Mouse (Mus musculus) neural tube, embryonic 15.5 days (tissue): ENCODE measurements around the gene Dtx4. TPM values are rescaled to one million over a fixed set of nuclear protein-coding genes. Genes with fewer than 3 reads are reported as not detected.

Experiments
- ATAC-seq: fragments of 200-750 bp; cut with Nextera tagmentation; 2 replicates; pipeline ENCODE4 v1.8.0; 2017; ENCODE audit warnings: mild to moderate bottlenecking, moderate TSS enrichment, moderate library complexity; ENCODE audit not compliant: low FRiP score
- H3K27ac ChIP-seq: fragments of 300-500 bp; sonication (generic); replicated peaks from 2 replicates; pipeline ENCODE4 v1.5.1; 2015; ENCODE audit warnings: mild to moderate bottlenecking, inconsistent platforms
- H3K27me3 ChIP-seq: fragments of 300-500 bp; sonication (generic); replicated peaks from 2 replicates; pipeline ENCODE4 v1.6.1; 2015; ENCODE audit warnings: inconsistent platforms
- H3K36me3 ChIP-seq: fragments of 300-500 bp; sonication (generic); 2 replicates; pipeline ENCODE4 v1.6.1; 2015; ENCODE audit warnings: inconsistent platforms
- H3K4me1 ChIP-seq: fragments of 300-500 bp; sonication (generic); 2 replicates; pipeline ENCODE4 v1.6.1; 2015; ENCODE audit warnings: inconsistent platforms
- H3K4me2 ChIP-seq: fragments of 300-500 bp; sonication (generic); 2 replicates; pipeline ENCODE4 v1.6.1; 2015; ENCODE audit warnings: inconsistent platforms, mild to moderate bottlenecking, moderate library complexity
- H3K4me3 ChIP-seq: fragments of 300-500 bp; sonication (generic); replicated peaks from 2 replicates; pipeline ENCODE4 v1.5.1; 2015; ENCODE audit warnings: mild to moderate bottlenecking, inconsistent platforms
- H3K9ac ChIP-seq: fragments of 300-500 bp; sonication (generic); replicated peaks from 2 replicates; pipeline ENCODE4 v1.6.1; 2015; ENCODE audit warnings: mild to moderate bottlenecking, inconsistent platforms
- H3K9me3 ChIP-seq: fragments of 300-500 bp; sonication (generic); replicated peaks from 2 replicates; pipeline ENCODE4 v1.6.1; 2016; ENCODE audit warnings: inconsistent platforms
- WGBS: fragments of 180-500 bp; shearing (Covaris S2); methylation state at CpG from one replicate; pipeline ENCODE4 v1.1.7; 2015; ENCODE audit warnings: mixed read lengths; 5-methylcytosine and 5-hydroxymethylcytosine counted together
- polyA plus RNA-seq: library from polyadenylated mRNA; unstranded; fragments of >200 nt; fragmentation: Nextera tagmentation; extraction: Ambion mirVana; gene quantifications from 2 replicates; pipeline ENCODE4 v1.2.1, GENCODE M21; 2015

Gene Dtx4
- polyA plus RNA-seq, 1 experiment from 2014 or later, result 34.5 TPM

GRCm38 (mm10) chr19:12476721-12477270 is 24.5 kb downstream of the Dtx4 start:
- H3K9ac ChIP-seq, result no peak overlapping the region
- no peak overlapping the region for H3K4me2 ChIP-seq
- no peak overlapping the region for H3K4me3 ChIP-seq
- H3K36me3 ChIP-seq, result peaks cover 74% of the 10 kb centered on the region
- peaks cover 20% of the 10 kb centered on the region for H3K4me1 ChIP-seq
- H3K27ac ChIP-seq, result no peak overlapping the region
- no peaks in the 10 kb centered on the region for H3K27me3 ChIP-seq
- ATAC-seq, result no peak
- H3K9me3 ChIP-seq, result no peaks in the 10 kb centered on the region
- WGBS, result 54% methylated on average over 5 of the region's 5 CpGs

- 59% methylated on average over 15 of the region's 15 CpGs for WGBS
- peaks cover 68% of the 10 kb centered on the region for H3K36me3 ChIP-seq
Measured at GRCm38 (mm10) chr19:12475380-12476250, 25.6 kb downstream of the Dtx4 start.

GRCm38 (mm10) chr19:12473951-12474350 is 27.3 kb downstream of the Dtx4 start:
- H3K27ac ChIP-seq, result no peak overlapping the region
- H3K4me3 ChIP-seq, result no peak overlapping the region
- H3K36me3 ChIP-seq, result peaks cover 58% of the 10 kb centered on the region
- ATAC-seq, result no peak
- WGBS, result 87% methylated on average over 4 of the region's 4 CpGs
- no peak overlapping the region for H3K4me2 ChIP-seq
- no peaks in the 10 kb centered on the region for H3K27me3 ChIP-seq
- H3K9me3 ChIP-seq, result no peaks in the 10 kb centered on the region
- no peak overlapping the region for H3K9ac ChIP-seq
- peaks cover 20% of the 10 kb centered on the region for H3K4me1 ChIP-seq

More at GRCm38 (mm10) chr19:12475380-12476250, 25.6 kb downstream of the Dtx4 start:
- Histone ChIP-seq H3K27me3 (no peaks in the 10 kb centered on the region), H3K4me1 (peaks cover 20% of the 10 kb centered on the region), H3K4me2 (no peak overlapping the region), H3K27ac (peak overlapping the region; percentile 77), H3K9me3 (no peaks in the 10 kb centered on the region), H3K4me3 (no peak overlapping the region), H3K9ac (no peak overlapping the region)
- ATAC-seq, result peak; percentile 92

GRCm38 (mm10) chr19:12473201-12473641 is 28.0 kb downstream of the Dtx4 start:
- no peak overlapping the region for H3K27ac ChIP-seq
- H3K4me2 ChIP-seq, result no peak overlapping the region
- peaks cover 58% of the 10 kb centered on the region for H3K36me3 ChIP-seq
- ATAC-seq, result no peak
- 84% methylated on average over 4 of the region's 4 CpGs for WGBS
- H3K27me3 ChIP-seq, result no peaks in the 10 kb centered on the region
- H3K9ac ChIP-seq, result no peak overlapping the region
- H3K4me1 ChIP-seq, result peaks cover 16% of the 10 kb centered on the region
- H3K4me3 ChIP-seq, result no peak overlapping the region
- H3K9me3 ChIP-seq, result no peaks in the 10 kb centered on the region

- H3K36me3 ChIP-seq, result peaks cover 58% of the 10 kb centered on the region
Measured at GRCm38 (mm10) chr19:12472381-12472976, 28.8 kb downstream of the Dtx4 start.

GRCm38 (mm10) chr19:12471866-12472265 is 29.4 kb downstream of the Dtx4 start:
- ATAC-seq, result no peak

More at GRCm38 (mm10) chr19:12472381-12472976, 28.8 kb downstream of the Dtx4 start:
- WGBS, result 84% methylated on average over 5 of the region's 5 CpGs
- no peak overlapping the region for H3K4me3 ChIP-seq
- no peaks in the 10 kb centered on the region for H3K9me3 ChIP-seq
- no peak overlapping the region for H3K9ac ChIP-seq
- no peak overlapping the region for H3K4me2 ChIP-seq
- ATAC-seq, result no peak
- H3K27me3 ChIP-seq, result no peaks in the 10 kb centered on the region
- no peak overlapping the region for H3K27ac ChIP-seq
- peaks cover 16% of the 10 kb centered on the region for H3K4me1 ChIP-seq

GRCm38 (mm10) chr19:12467436-12467835 is 33.8 kb downstream of the Dtx4 start:
- H3K9ac ChIP-seq, result no peak overlapping the region
- H3K4me3 ChIP-seq, result no peak overlapping the region
- no peak overlapping the region for H3K4me2 ChIP-seq
- H3K4me1 ChIP-seq, result no peaks in the 10 kb centered on the region; the same call in 1 of the 2 replicates
- H3K27me3 ChIP-seq, result no peaks in the 10 kb centered on the region
- no peak overlapping the region for H3K27ac ChIP-seq
- no peaks in the 10 kb centered on the region for H3K9me3 ChIP-seq
- no peak for ATAC-seq
- WGBS, result 82% methylated on average over 5 of the region's 5 CpGs
- peaks cover 33% of the 10 kb centered on the region for H3K36me3 ChIP-seq

More at GRCm38 (mm10) chr19:12471866-12472265, 29.4 kb downstream of the Dtx4 start:
- Histone ChIP-seq H3K4me1 (peaks cover 12% of the 10 kb centered on the region), H3K36me3 (peaks cover 59% of the 10 kb centered on the region), H3K4me3 (no peak overlapping the region), H3K27ac (no peak overlapping the region; the same call in 1 of the 2 replicates), H3K27me3 (no peaks in the 10 kb centered on the region), H3K4me2 (no peak overlapping the region), H3K9me3 (no peaks in the 10 kb centered on the region), H3K9ac (no peak overlapping the region)
- WGBS, result 64% methylated on average over 3 of the region's 3 CpGs

GRCm38 (mm10) chr19:12466204-12466603 is 35.0 kb downstream of the Dtx4 start:
- peak; percentile 47; the same call in 1 of the 2 replicates for ATAC-seq
- Histone ChIP-seq H3K27ac (no peak overlapping the region), H3K9me3 (no peaks in the 10 kb centered on the region), H3K4me1 (no peaks in the 10 kb centered on the region; the same call in 1 of the 2 replicates), H3K4me2 (no peak overlapping the region), H3K27me3 (no peaks in the 10 kb centered on the region), H3K9ac (no peak overlapping the region), H3K36me3 (peaks cover 27% of the 10 kb centered on the region), H3K4me3 (no peak overlapping the region)
- 26% methylated on average over 7 of the region's 7 CpGs for WGBS

- no peak overlapping the region for H3K9ac ChIP-seq
- H3K4me1 ChIP-seq, result no peaks in the 10 kb centered on the region; the same call in 1 of the 2 replicates
- peaks cover 27% of the 10 kb centered on the region for H3K36me3 ChIP-seq
- H3K9me3 ChIP-seq, result no peaks in the 10 kb centered on the region
- WGBS, result 92% methylated on average over 10 of the region's 10 CpGs
- H3K4me2 ChIP-seq, result no peak overlapping the region
- no peak overlapping the region for H3K27ac ChIP-seq
- ATAC-seq, result no peak
- no peak overlapping the region for H3K4me3 ChIP-seq
- H3K27me3 ChIP-seq, result no peaks in the 10 kb centered on the region
Measured at GRCm38 (mm10) chr19:12465530-12466144, 35.6 kb downstream of the Dtx4 start.

GRCm38 (mm10) chr19:12464674-12465073 is 36.6 kb downstream of the Dtx4 start:
- 83% methylated on average over 4 of the region's 4 CpGs for WGBS
- no peak overlapping the region for H3K4me3 ChIP-seq
- ATAC-seq, result no peak
- H3K4me1 ChIP-seq, result no peaks in the 10 kb centered on the region; the same call in 1 of the 2 replicates
- H3K27ac ChIP-seq, result no peak overlapping the region; the same call in 1 of the 2 replicates
- H3K36me3 ChIP-seq, result peaks cover 27% of the 10 kb centered on the region
- no peak overlapping the region for H3K9ac ChIP-seq
- H3K4me2 ChIP-seq, result no peak overlapping the region
- no peaks in the 10 kb centered on the region for H3K27me3 ChIP-seq
- no peaks in the 10 kb centered on the region for H3K9me3 ChIP-seq

GRCm38 (mm10) chr19:12464127-12464526 is 37.1 kb downstream of the Dtx4 start:
- Histone ChIP-seq H3K4me2 (no peak overlapping the region), H3K27me3 (no peaks in the 10 kb centered on the region), H3K9me3 (no peaks in the 10 kb centered on the region), H3K27ac (no peak overlapping the region), H3K9ac (0 out of 2 replicates have a peak overlapping the region, but pooled peaks have one; percentile 10), H3K36me3 (peaks cover 22% of the 10 kb centered on the region), H3K4me1 (no peaks in the 10 kb centered on the region; the same call in 1 of the 2 replicates), H3K4me3 (no peak overlapping the region)
- WGBS, result 84% methylated on average over 5 of the region's 5 CpGs
- ATAC-seq, result no peak
